In the genomic region with DNA sequence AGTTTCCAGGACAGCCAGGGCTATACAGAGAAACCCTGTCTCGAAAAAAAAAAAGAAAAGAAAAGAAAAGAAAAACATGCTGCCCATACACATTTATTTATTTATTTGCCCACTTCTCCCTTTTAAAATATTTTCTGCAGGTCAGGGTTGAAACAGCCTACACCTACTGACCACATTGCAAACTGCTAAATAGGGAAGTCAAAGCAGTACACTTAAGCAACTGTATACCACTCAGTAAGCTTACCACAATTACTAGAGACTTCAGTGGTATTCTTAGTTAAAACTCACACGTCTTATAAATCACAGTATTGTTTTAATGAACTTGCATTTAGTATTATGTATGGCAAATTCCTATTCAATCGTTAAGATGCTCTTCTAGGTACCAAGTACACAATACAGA, we compare ENCODE assay signal across 27 mouse cellular contexts. TPM values are rescaled to one million over a fixed set of nuclear protein-coding genes. Genes with fewer than 3 reads are reported as not detected.
DNase-seq lines count a peak whose midpoint lies in the region; ATAC-seq and TF ChIP-seq lines count a peak whose summit lies in the region.
"Had no signal": no experiment of that assay in that cellular context is flagged by ENCODE, and none has a peak within 500 bp of the region (broad histone marks: within the 10 kb centered on the region; RNA-seq: fewer than 3 reads in every experiment).

No protein-coding gene starts in this region.

- H3K4me1 ChIP-seq in MEL (ENCODE audit: control insufficient read depth in 1 of 2, insufficient read depth in 2 of 2, low read length in 2 of 2): peaks cover 19 to 22% of the 10 kb centered on the region in 2 experiments

- no peak overlapping the region for H3K4me3 ChIP-seq in MEL (ENCODE audit: control insufficient read depth in 1 of 2, insufficient read depth in 1 of 2, low read depth in 2 of 2, low read length in 2 of 2)
- H3K4me3 ChIP-seq: forebrain, embryonic 10.5 days; forebrain, embryonic 13.5 days; heart, adult 2 months; heart, embryonic 10.5 days; heart, embryonic 13.5 days; hindbrain, embryonic 15.5 days; intestine, embryonic 15.5 days had no signal

- H3K9me3 ChIP-seq in MEL (replicated peaks; ENCODE audit: insufficient read depth, low read length): no peaks in the 10 kb centered on the region
- H3K9me3 ChIP-seq: forebrain, embryonic 10.5 days; forebrain, embryonic 13.5 days; G1E; heart, embryonic 10.5 days; heart, embryonic 13.5 days; hindbrain, embryonic 15.5 days; intestine, embryonic 15.5 days had no signal

- H3K79me2 ChIP-seq in MEL (ENCODE audit: control insufficient read depth, insufficient read depth, low read length, poor library complexity): peaks cover 84% of the 10 kb centered on the region

- no peaks in the 10 kb centered on the region for H3K27me3 ChIP-seq in MEL (ENCODE audit: control insufficient read depth in 1 of 2, insufficient read depth in 2 of 2, low read length in 2 of 2)
- H3K27me3 ChIP-seq: forebrain, embryonic 13.5 days; heart, embryonic 13.5 days; hindbrain, embryonic 15.5 days; intestine, embryonic 15.5 days had no signal

- peak; percentile 57 for ATAC-seq in granulocyte monocyte progenitor cell, adult 5-6 weeks (replicated peaks; ENCODE audit: poor library complexity, severe bottlenecking)
- peak; percentile 46; the same call in 1 of the 2 replicates for ATAC-seq in monocyte, adult 5-6 weeks (replicated peaks; ENCODE audit: insufficient number of reproducible peaks, low FRiP score, low TSS enrichment, poor library complexity, severe bottlenecking)
- no peak for ATAC-seq in CD4-positive, CD25-positive, alpha-beta regulatory T cell, adult 4 months
- ATAC-seq: activated CD4-positive, CD25-positive, alpha-beta regulatory T cell, adult 4 months; forebrain, embryonic 13.5 days; forebrain, embryonic 16.5 days; intestine, embryonic 15.5 days had no signal

- H3K36me3 ChIP-seq in MEL (ENCODE audit: control insufficient read depth in 1 of 2, insufficient read depth in 2 of 2, low read length in 2 of 2): peaks cover 6 to 59% of the 10 kb centered on the region in 2 experiments
- H3K36me3 ChIP-seq: heart, embryonic 10.5 days; hindbrain, embryonic 15.5 days; intestine, embryonic 15.5 days had no signal

- TF ChIP-seq POLR2A in MEL (IDR thresholded peaks at IDR 0.05; ENCODE audit: control insufficient read depth in 1 of 2, insufficient read depth in 1 of 2, low read depth in 1 of 2, low read length in 2 of 2, poor library complexity in 1 of 2): no peak

- TF ChIP-seq CTCF in MEL (IDR thresholded peaks at IDR 0.05 in 2 of 3, conservative IDR thresholded peaks at IDR 0.05 in 1 of 3; ENCODE audit: control insufficient read depth in 1 of 3, insufficient read depth in 1 of 3, low read depth in 2 of 3, low read length in 3 of 3, poor library complexity in 1 of 3, severe bottlenecking in 1 of 3): no peak

- H3K27ac ChIP-seq in MEL (ENCODE audit: control insufficient read depth, low read depth, low read length): no peak overlapping the region
- H3K27ac ChIP-seq: forebrain, embryonic 10.5 days; forebrain, embryonic 13.5 days; heart, adult 2 months; heart, embryonic 10.5 days; heart, embryonic 13.5 days; hindbrain, embryonic 15.5 days; intestine, embryonic 15.5 days had no signal

- H3K9ac ChIP-seq in MEL (ENCODE audit: control insufficient read depth, low read depth, low read length, poor library complexity, severe bottlenecking): no peak overlapping the region
- H3K9ac ChIP-seq: forebrain, embryonic 13.5 days; hindbrain, embryonic 15.5 days; intestine, embryonic 15.5 days had no signal

- no peak for TF ChIP-seq RAD21 in MEL (IDR thresholded peaks at IDR 0.05; ENCODE audit: low read depth, low read length)

- no peak for TF ChIP-seq EP300 in MEL (IDR thresholded peaks at IDR 0.05; ENCODE audit: low read depth in 1 of 2, low read length in 2 of 2)

- DNase-seq in 416B (ENCODE audit: low read depth) (peak; percentile 61), MEL (ENCODE audit: low read depth, low spot score) (peak; percentile 47)
- no peak for DNase-seq in heart, adult 18-20 months
- DNase-seq in thymus, postnatal 14 days: no peak
- no peak for DNase-seq in urinary bladder, postnatal 36 days (ENCODE audit: low spot score in 2 of 2)
- DNase-seq: adrenal gland, adult 8-10 months; adrenal gland, postnatal 25 days; cerebellum, adult 11-12 months; cerebellum, adult 8-10 months; cerebellum, postnatal 10 days; cerebellum, postnatal 36 days; gastrocnemius, postnatal 14 days; heart, adult 2 months; heart, postnatal 14 days; heart, postnatal 4 days had no signal

TF ChIP-seq in MEL, 35 proteins besides CTCF, POLR2A, EP300 and RAD21:
- TF ChIP-seq ZC3H11A (IDR thresholded peaks at IDR 0.05; ENCODE audit: low read depth, low read length) (no peak), NRF1 (IDR thresholded peaks at IDR 0.05; ENCODE audit: insufficient read depth, low read depth, low read length, poor library complexity, severe bottlenecking) (no peak), ETS1 (IDR thresholded peaks at IDR 0.05; ENCODE audit: low read depth, low read length) (no peak), ZNF384 (IDR thresholded peaks at IDR 0.05; ENCODE audit: low read depth, low read length) (no peak), ZMIZ1 (IDR thresholded peaks at IDR 0.05; ENCODE audit: low read depth, low read length) (no peak), HCFC1 (IDR thresholded peaks at IDR 0.05; ENCODE audit: low read depth, low read length) (no peak), RCOR1 (IDR thresholded peaks at IDR 0.05; ENCODE audit: low read depth, low read length) (no peak), USF1 (IDR thresholded peaks at IDR 0.05; ENCODE audit: low read depth, low read length) (no peak), KAT2A (conservative IDR thresholded peaks at IDR 0.05; ENCODE audit: low read depth, low read length) (no peak), SMC3 (IDR thresholded peaks at IDR 0.05; ENCODE audit: low read depth, low read length) (no peak), MYC (IDR thresholded peaks at IDR 0.05; ENCODE audit: low read depth, low read length) (no peak), MAX (IDR thresholded peaks at IDR 0.05; ENCODE audit: low read length) (no peak), CHD2 (IDR thresholded peaks at IDR 0.05; ENCODE audit: low read length) (no peak), POLR2AphosphoS2 (IDR thresholded peaks at IDR 0.05; ENCODE audit: low read length) (no peak), SIN3A (IDR thresholded peaks at IDR 0.05; ENCODE audit: low read length) (no peak), MYB (IDR thresholded peaks at IDR 0.05; ENCODE audit: low read depth, low read length) (no peak), MAZ (IDR thresholded peaks at IDR 0.05; ENCODE audit: low read depth, low read length) (no peak), NELFE (IDR thresholded peaks at IDR 0.05; ENCODE audit: low read depth, low read length) (no peak), TCF12 (IDR thresholded peaks at IDR 0.05; ENCODE audit: low read depth, low read length) (no peak), TBP (IDR thresholded peaks at IDR 0.05; ENCODE audit: low read depth, low read length) (no peak)

RNA-seq across cellular contexts. Expression of a gene that starts 3.9 kb away (rescaled TPM):
- 12.3 and 18.3 TPM in 2 replicates for total RNA-seq in MEL (2012; rRNA removed)
- polyA plus RNA-seq in MEL (2012; ENCODE audit: insufficient read depth in 1 of 2, insufficient read length in 2 of 2, low read depth in 1 of 2, low replicate concordance in 2 of 2, missing spikeins in 1 of 2): 10 to 100 TPM in 1 of 2 experiments, not detected in 1; 91.4 TPM
- 116 and 144 TPM in 2 replicates for total RNA-seq in granulocyte monocyte progenitor cell, adult 5-6 weeks (2014; fragmentation: Nextera tagmentation)
- 14.4 and 22.2 TPM in 2 replicates for total RNA-seq in granulocyte monocyte progenitor cell, adult 5-6 weeks (2017)
- 35.0 to 93.9 TPM (median 47.1 TPM) in 3 replicates for total RNA-seq in monocyte, adult 5-6 weeks (2017)
- 10 to 100 TPM; 43.6 to 55.5 TPM for total RNA-seq in heart, adult 18-20 months (2021)
- polyA plus RNA-seq in CD4-positive, CD25-positive, alpha-beta regulatory T cell, adult 4 months (2017; shearing (Covaris generic)): 10 to 100 TPM; 60.5 to 81.2 TPM

RNA-seq across cellular contexts. Expression of a gene that starts 40.5 kb away (rescaled TPM):
- total RNA-seq in MEL (2012; rRNA removed): 80.3 and 101 TPM in 2 replicates
- polyA plus RNA-seq in MEL (2012; ENCODE audit: insufficient read depth in 1 of 2, insufficient read length in 2 of 2, low read depth in 1 of 2, low replicate concordance in 2 of 2, missing spikeins in 1 of 2): 100 to 1,000 TPM in 1 of 2 experiments, 10 to 100 TPM in 1; 77.9 to 127 TPM
- total RNA-seq in granulocyte monocyte progenitor cell, adult 5-6 weeks (2014; fragmentation: Nextera tagmentation): 58.2 and 92.9 TPM in 2 replicates
- total RNA-seq in granulocyte monocyte progenitor cell, adult 5-6 weeks (2017): 125 and 132 TPM in 2 replicates
- total RNA-seq in monocyte, adult 5-6 weeks (2017): 203 to 241 TPM (median 213 TPM) in 3 replicates
- 10 to 100 TPM; 40.2 to 44.3 TPM for total RNA-seq in heart, adult 18-20 months (2021)
- polyA plus RNA-seq in CD4-positive, CD25-positive, alpha-beta regulatory T cell, adult 4 months (2017; shearing (Covaris generic)): 100 to 1,000 TPM; 150 to 275 TPM

Comparison
In these comparisons a context has a peak if more than half of its experiments do, and no peak if none do; other contexts are left out.
1. DNase-seq: peak in 416B (single experiment) and MEL (single experiment); none in heart, adult 18-20 months (0 of 2), thymus, postnatal 14 days (single experiment) and urinary bladder, postnatal 36 days (0 of 2).